Mouse (Mus musculus) stomach, postnatal 0 days (tissue): ENCODE results near the gene Fcer2a.

Experiments
- CTCF ChIP-seq: IDR thresholded peaks from 2 replicates; pipeline ENCODE4 v1.5.1; 2016; ENCODE audit warnings: antibody characterized with exemption, low read depth, mild to moderate bottlenecking, moderate library complexity
- EP300 ChIP-seq: optimal IDR thresholded peaks from 2 replicates; pipeline ENCODE3; 2016; ENCODE audit warnings: antibody characterized with exemption

GRCm38 (mm10) chr8:3734084-3734483 is 40.1 kb upstream of the Fcer2a start:
- TF ChIP-seq EP300 (no peak), CTCF (no peak)
